Mouse (Mus musculus) left cerebral cortex, adult 6 months (tissue): ENCODE data around the gene Ofcc1. TPM values are rescaled to one million over a fixed set of nuclear protein-coding genes. Genes with fewer than 3 reads are reported as not detected.

Source experiments
- long read RNA-seq, 2 experiments: library from polyadenylated mRNA; unstranded; transcript quantifications; one replicate each; pipeline ENCODE4 v2.0.0; 2019 to 2020
- polyA plus RNA-seq: library from polyadenylated mRNA; unstranded; fragments of <200 nt; fragmentation: Nextera tagmentation; gene quantifications from 2 replicates; pipeline ENCODE4 v1.2.3, GENCODE M21; 2021

Gene Ofcc1
- not detected in 2 replicates for polyA plus RNA-seq
- long read RNA-seq, experiment 1, result 0 reads
- long read RNA-seq, experiment 2, result 0 reads

GRCm38 (mm10) chr13:40361288-40361687 lies at the start of gene Ofcc1:
TSS of gene Ofcc1 (minus strand) at chr13:40361450.

